Mouse (Mus musculus) embryo, embryonic 11.5 days (tissue): ENCODE data around the gene Grik4.
A peak's percentile ranks its signal among the peaks of the same experiment; 100 is the strongest.

Experiments used
- DNase-seq: peaks from one replicate; pipeline ENCODE4 v3.0.0-alpha.2; 2012; ENCODE audit warnings: low read depth, low spot score

Gene Grik4

GRCm38 (mm10) chr9:42859959-42860794, 84.1 kb downstream of the Grik4 start:
- no peak for DNase-seq

- no peak for DNase-seq
Observed at GRCm38 (mm10) chr9:42858998-42859690, 85.1 kb downstream of the Grik4 start.

GRCm38 (mm10) chr9:42858576-42858975, 85.7 kb downstream of the Grik4 start:
- no peak for DNase-seq

DNA sequence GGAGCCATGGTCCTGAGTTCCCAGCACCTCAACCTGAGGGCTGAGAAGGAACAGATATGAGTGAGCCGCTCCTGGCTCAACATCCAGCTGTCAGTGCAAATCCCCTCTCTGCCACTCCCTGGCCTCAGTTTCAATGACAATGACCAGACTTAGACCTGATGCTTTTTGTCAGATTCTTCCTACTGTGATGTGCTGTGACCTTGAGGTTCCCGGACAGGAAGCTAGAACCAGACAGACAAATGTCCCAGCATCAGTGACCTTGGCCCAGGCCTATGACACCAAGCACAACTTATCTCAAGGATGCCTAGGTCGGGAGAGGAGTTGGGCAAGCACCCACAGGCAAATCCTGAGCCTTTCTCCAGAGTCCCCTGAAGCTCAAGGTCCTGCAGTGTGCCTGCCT, 86.5 kb downstream of the Grik4 start:
- DNase-seq = no peak

GRCm38 (mm10) chr9:42853077-42853476, 91.2 kb downstream of the Grik4 start:
- DNase-seq = no peak

DNA sequence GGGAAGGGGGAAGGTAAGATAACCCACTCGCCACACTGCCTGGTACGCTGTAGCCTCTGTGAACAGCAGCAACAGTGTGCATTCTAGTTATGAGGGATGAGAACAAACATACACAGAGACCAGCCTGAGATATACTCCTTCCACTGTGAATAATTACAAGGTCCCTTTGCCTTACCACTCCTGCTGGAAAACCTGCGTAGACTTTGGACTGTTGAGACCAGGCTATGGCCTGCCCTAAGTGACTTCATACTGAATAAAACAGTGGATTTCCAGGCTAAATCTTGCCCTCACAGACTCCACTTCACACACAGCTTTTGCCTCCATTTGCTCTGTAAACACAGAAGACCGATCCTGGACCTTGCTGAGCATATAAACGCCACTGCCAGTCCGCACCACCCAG, 94.2 kb downstream of the Grik4 start:
- no peak for DNase-seq

DNA sequence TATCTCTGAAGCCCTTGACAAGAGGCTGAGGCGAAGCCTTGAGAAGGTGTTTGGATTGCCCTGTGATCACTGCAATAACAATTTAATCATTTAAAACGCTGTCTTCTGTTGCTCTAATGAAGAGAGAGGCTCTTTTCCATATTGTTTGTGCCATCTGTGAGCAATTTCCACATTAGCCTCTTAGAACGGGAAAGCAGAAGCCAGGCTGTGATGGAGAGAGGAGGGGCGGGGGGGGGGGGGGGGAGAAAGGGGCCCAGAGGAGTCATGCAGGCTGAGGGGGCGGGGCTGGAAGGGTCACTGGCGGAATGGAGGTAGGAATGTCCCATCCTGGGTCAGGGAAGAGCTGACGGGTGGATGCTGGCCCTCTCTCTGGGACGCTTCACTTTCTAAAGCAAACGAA, 96.2 kb downstream of the Grik4 start:
- DNase-seq = no peak

DNA sequence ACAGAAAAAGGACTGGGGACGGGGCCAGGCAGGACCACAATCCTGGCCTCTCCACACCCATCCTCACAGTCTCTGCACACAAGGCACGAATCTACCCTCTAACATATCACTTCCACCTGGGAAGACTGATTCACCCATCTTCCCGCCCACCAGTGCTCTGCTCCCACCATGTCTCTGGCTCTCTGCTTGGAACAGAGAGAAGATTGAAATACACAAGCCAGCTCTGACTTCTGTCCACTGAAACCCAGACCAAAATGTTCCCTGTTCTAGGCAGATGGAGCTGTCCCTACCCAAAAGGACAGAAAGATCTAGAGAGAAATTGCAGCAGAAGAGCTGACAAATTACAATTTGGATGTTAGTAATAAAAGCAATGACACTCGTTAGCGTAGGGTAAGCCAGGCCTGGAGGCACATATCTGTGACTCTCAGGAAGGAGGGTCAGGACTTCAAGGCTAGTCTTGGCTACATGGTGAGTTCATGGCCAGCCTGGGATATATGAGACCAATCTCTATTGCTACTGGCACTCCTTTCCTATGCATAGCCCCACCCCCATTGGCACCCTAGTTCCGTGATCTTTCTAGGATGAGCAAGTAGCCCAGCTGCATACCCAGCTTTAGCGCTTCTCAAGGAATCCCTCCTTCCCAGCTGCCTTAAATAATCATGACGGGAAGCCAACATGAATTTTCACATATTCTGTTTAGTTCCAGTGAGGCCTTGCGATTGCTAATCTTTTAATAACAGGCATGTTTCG, 97.4 kb downstream of the Grik4 start:
- no peak for DNase-seq

- no peak for DNase-seq
Observed at GRCm38 (mm10) chr9:42846139-42846538, 98.2 kb downstream of the Grik4 start.

DNA sequence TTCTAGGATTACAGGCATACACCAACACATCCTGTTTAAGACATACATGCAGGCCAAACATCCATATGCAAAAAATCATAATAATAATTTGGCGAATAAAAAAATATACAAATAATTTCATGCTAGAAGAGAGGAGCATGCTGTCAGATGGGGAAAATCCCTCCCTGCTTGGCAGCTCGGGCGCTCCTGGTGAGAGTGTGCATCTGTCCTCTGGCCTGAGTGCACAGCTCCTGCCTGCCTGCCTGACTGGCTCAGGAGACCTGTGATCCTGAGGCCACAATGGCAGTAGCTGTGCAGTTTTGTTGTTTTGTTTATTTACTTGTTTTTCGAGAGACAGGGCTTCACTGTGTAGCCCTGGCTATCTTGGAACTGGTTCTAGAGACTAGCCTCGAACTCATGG, 100.0 kb downstream of the Grik4 start:
- DNase-seq = no peak

GRCm38 (mm10) chr9:42838299-42838698, 106.0 kb downstream of the Grik4 start:
- no peak for DNase-seq

GRCm38 (mm10) chr9:42837498-42837897, 106.8 kb downstream of the Grik4 start:
- no peak for DNase-seq

DNA sequence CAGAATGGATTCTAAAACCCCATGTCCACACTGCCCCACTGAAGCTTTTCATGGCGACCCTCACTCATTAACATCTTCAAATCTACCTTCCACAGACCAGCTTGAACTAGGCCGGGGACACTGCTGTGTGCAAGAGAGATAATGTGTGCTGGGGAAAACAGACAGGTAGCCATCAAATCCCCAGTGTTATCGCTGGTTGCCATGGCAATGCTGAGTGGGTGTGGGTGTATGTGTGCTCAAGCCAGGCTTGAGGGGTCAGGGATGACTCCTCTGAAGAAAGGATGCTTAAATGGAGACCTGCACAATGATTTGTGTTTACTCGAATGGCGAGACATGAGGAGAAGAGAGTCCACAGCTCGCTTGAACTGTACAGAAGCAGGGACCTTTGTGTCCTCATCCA, 112.7 kb downstream of the Grik4 start:
- no peak for DNase-seq

DNA sequence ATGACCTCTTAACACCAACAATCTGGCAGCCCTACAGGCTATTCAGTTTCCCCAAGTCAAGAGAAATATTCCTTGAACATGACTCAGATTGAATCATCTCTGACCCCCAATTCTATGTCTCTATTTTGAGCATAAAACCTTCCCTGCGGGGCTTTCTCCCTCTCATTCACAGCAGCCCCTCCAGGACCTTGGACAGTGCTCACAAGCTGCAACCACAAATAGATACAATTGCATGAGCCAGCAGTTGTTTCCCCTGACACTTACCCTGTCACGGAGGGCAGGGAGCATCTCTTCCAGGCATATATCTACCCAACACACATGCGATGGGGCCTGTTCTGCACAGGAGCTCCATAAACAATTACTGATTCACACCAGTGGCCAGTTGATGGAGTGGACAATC, 125.0 kb downstream of the Grik4 start:
- DNase-seq = peak; percentile 36

GRCm38 (mm10) chr9:42816815-42817214, 127.5 kb downstream of the Grik4 start:
- DNase-seq = no peak

- no peak for DNase-seq
Observed at GRCm38 (mm10) chr9:42809146-42809545, 135.1 kb downstream of the Grik4 start.

DNA sequence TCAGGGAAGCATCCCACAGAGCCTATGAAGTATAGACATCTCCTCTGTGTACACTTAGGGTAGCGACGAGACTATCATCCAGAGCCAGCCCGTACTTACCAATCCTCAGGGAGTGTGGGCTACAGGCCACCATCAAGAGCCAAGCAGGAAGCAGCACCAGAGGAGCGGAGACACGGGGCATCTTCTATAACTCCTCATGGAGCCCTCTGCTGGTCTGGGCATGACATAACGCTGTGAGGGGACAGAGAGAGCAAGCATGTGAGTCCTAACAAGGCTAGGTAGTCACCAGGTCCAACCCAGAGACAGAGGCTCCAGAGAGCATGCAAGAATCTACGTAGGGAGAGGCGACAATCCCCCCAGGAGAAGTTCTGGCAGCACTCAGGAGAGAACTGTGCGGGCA, 135.9 kb downstream of the Grik4 start:
- no peak for DNase-seq

- no peak for DNase-seq
Observed at GRCm38 (mm10) chr9:42803061-42803491, 141.2 kb downstream of the Grik4 start.

DNA sequence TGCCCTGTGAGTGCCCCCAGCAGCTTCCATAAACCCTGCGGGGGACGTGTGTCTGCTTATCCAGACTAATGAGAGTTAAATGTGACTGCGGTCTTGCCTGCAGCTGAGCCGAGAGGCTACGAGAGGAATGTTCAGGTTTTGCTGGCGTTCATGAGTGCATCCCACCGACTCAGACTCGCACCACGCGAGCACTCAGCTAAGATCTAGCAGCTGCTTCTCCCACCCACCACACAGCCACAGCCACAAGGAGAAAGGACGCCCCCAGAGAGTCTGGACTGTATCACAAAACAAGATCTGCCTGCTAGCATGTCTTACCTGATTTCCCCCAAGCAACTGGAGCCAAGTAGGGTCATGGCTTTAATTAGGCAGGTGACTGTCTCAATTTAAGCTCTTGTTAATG, 142.4 kb downstream of the Grik4 start:
- DNase-seq = no peak

DNA sequence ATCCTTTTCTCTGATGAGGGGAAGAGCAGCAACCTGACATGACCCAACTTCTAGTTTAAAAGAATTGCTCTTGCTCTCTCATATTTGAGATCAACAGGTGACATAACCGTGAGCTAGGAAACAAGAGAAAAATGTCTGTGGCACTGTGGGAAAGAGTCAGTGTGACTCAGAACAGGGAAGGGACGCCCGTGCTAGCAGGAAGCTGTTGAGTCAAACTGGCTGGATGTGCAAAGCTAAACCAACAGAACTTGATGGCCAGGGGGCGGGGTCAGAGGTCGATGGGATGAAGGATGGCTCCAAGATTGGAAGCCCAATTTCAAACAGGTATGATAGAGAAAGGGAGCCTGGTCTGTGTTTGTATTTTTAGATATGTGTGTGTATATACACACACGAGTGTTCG, 144.2 kb downstream of the Grik4 start:
- no peak for DNase-seq

DNA sequence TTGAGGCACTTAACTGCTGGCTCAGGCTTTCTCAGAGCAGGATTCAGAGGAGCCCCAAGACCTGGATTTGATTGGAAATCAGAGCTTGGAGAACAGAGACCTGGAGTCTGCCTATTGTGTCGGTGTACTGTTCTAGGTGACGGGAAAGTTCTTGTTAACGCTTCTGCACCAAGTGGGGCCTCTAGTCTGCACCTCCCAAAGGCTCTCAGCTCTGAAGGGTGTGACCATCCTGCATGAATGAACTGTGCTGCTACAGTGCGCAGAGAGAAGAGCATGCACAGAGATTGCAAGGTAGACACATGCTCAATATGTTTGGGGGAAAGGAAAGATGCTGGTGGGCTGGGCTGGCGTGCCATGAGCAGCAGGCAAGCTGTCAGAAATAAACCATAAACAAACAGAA, 144.6 kb downstream of the Grik4 start:
- no peak for DNase-seq

- DNase-seq = no peak
Observed at GRCm38 (mm10) chr9:42799242-42799641, 145.1 kb downstream of the Grik4 start.
